Mouse (Mus musculus): ENCODE results near the gene H2-Oa.
"Not testable (repeated sequence)": the region's sequence is repeated elsewhere in the genome, so short reads cannot be mapped to it uniquely, and the experiment has no call there.

H2-Oa gene

DNA sequence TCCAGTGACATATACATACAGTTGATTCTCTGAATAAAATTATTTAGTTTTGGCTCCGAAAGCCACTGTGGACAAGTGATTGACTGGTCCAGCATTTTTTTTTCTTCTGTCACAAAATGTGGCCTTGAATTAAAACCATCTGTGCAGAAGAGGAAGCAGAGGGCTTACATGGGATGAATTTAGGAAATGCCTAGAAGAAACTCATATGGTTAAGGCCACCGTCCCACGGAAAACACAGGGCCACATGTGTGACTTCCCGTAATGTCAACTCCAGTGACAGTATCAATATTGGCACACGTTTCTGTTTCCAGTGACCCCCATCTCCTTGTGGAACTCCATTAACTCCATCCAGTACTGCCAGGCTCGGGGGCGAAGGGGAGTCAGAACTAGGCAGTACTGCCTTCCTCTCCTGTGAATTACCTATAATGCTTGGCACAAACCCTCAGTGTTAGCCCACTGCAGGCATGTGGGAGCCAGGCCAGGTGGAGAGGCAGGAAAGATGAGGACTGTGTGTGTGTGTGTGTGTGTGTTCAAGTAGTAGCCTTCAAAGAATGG, 50.4 kb downstream of the H2-Oa start:
- in situ Hi-C loops (cut with MboI, MseI) = no loop called here

DNA sequence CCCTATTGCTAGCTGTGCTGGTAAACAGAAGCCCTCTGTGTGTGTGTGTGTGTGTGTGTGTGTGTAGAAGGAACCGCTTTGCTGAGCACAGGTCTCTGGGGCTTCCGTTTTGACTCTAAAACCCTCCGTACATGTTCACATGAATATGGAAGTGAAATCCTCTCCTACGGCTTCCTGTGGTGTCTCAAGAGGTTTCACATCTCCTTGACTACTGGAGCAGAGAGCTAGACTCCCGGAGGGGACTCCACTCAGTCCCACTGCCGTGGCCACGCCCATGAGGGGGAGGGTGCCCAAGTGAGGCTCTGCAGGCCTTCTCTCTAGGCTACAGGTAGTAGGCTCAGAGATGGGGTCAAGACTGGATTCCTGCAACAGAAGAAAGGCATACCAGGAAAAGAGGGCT, 50.9 kb downstream of the H2-Oa start, which contains the start of gene H2-DMb2:
Gene H2-DMb2, plus strand, starts transcription at position 275 of the 400 bp plus-strand sequence.
- in situ Hi-C loops (cut with MboI, MseI) = no loop called here

DNA sequence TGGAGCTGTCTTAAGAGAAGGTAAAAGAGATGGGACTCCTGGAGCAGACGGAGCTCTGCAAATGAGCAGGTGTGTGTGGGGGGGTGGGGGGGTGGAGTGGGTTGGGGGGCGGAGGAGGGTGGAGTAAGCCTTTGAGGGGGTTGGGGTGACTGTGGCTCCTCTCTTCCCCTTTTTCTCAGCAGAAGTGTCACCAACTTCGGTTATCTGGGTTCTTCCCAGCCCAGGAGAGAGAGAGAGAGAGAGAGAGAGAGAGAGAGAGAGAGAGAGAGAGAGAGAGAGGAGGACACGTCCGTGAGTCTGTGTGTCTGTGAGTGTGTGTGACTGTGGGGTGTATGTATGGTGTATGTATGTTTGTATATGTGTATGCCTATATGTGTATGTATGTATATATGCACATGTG, 51.3 kb downstream of the H2-Oa start:
- in situ Hi-C loops (cut with MboI, MseI) = no loop called here

GRCm38 (mm10) chr17:34144221-34144620, 52.1 kb downstream of the H2-Oa start:
- in situ Hi-C loops (cut with MboI, MseI) = not testable (repeated sequence)

Data from regulatory T cell (primary cell).